Mouse (Mus musculus): ENCODE measurements around the gene C330007P06Rik.
A peak's percentile ranks its signal among the peaks of the same experiment; 100 is the strongest.

GRCm38 (mm10) chrX:36833397-36834084, 40.4 kb downstream of the C330007P06Rik start:
- TF ChIP-seq POLR2A (IDR thresholded peaks at IDR 0.05; ENCODE audit: low read depth, low read length) (no peak), CTCF (IDR thresholded peaks at IDR 0.05; ENCODE audit: extremely low read depth, insufficient read depth, insufficient read length, insufficient replicate concordance) (peak; percentile 12; the same call in 1 of the 2 replicates)

All from spleen, adult 2 months (tissue).